Mouse (Mus musculus) myocyte (in vitro differentiated cells): ENCODE results near the gene Elovl7. TPM values are rescaled to one million over a fixed set of nuclear protein-coding genes. Genes with fewer than 3 reads are reported as not detected.

Source experiments
- H3K27me3 ChIP-seq: one replicate; pipeline ENCODE4 v1.6.1; 2011; ENCODE audit not compliant: control insufficient read depth, insufficient read depth, insufficient read length
- H3K36me3 ChIP-seq: one replicate; pipeline ENCODE4 v1.6.1; 2011; ENCODE audit not compliant: control insufficient read depth, insufficient read depth
- H3K4me2 ChIP-seq: one replicate; pipeline ENCODE4 v1.6.1; 2011; ENCODE audit warnings: low read depth, control low read depth
- H3K4me3 ChIP-seq: one replicate; pipeline ENCODE4 v1.5.1; 2011; ENCODE audit warnings: mild to moderate bottlenecking, control low read depth, moderate library complexity
- H3K79me2 ChIP-seq: one replicate; pipeline ENCODE4 v1.6.1; 2011; ENCODE audit not compliant: control insufficient read depth, insufficient read depth
- H3ac ChIP-seq: one replicate; pipeline ENCODE4 v1.6.1; 2011; ENCODE audit not compliant: control insufficient read depth, insufficient read length
- CEBPB ChIP-seq: IDR thresholded peaks from 2 replicates; pipeline ENCODE4 v1.6.1; 2011; ENCODE audit warnings: mild to moderate bottlenecking, moderate library complexity; ENCODE audit not compliant: poor library complexity, insufficient read depth, severe bottlenecking
- E2F4 ChIP-seq: IDR thresholded peaks from one replicate; pipeline ENCODE4 v1.6.1; 2011; ENCODE audit warnings: mild to moderate bottlenecking, control low read depth, moderate library complexity; ENCODE audit not compliant: insufficient read depth
- MAX ChIP-seq: IDR thresholded peaks from one replicate; pipeline ENCODE4 v1.6.1; 2011; ENCODE audit warnings: low read depth, mild to moderate bottlenecking, control low read depth
- MYOD1 ChIP-seq, 3 experiments: IDR thresholded peaks; one replicate each; pipeline ENCODE4 v1.6.1; 2011; ENCODE audit warnings: control low read depth in 2 of 3, low read depth in 2 of 3, mild to moderate bottlenecking in 2 of 3, moderate library complexity in 1 of 3; ENCODE audit not compliant: insufficient read length in 2 of 3, control insufficient read depth in 1 of 3
- MYOG ChIP-seq, 3 experiments: IDR thresholded peaks; one replicate each; pipeline ENCODE4 v1.6.1; 2011; ENCODE audit warnings: control low read depth in 2 of 3, low read depth in 2 of 3, mild to moderate bottlenecking in 2 of 3; ENCODE audit not compliant: insufficient read length in 2 of 3, control insufficient read depth in 1 of 3, insufficient read depth in 1 of 3
- POLR2A ChIP-seq: IDR thresholded peaks from one replicate; pipeline ENCODE4 v1.6.1; 2011; ENCODE audit warnings: low read depth, mild to moderate bottlenecking, control low read depth, moderate library complexity; ENCODE audit not compliant: insufficient read length
- POLR2AphosphoS2 ChIP-seq: IDR thresholded peaks from one replicate; pipeline ENCODE4 v1.6.1; 2011; ENCODE audit warnings: low read depth, control low read depth; ENCODE audit not compliant: insufficient read length
- REST ChIP-seq: IDR thresholded peaks from one replicate; pipeline ENCODE4 v1.6.1; 2011; ENCODE audit warnings: mild to moderate bottlenecking, control low read depth, moderate library complexity; ENCODE audit not compliant: insufficient read depth, insufficient read length
- SRF ChIP-seq: IDR thresholded peaks from one replicate; pipeline ENCODE4 v1.6.1; 2011; ENCODE audit warnings: low read depth; ENCODE audit not compliant: control insufficient read depth, insufficient read length
- TCF12 ChIP-seq: IDR thresholded peaks from one replicate; pipeline ENCODE4 v1.6.1; 2011; ENCODE audit warnings: mild to moderate bottlenecking, control low read depth; ENCODE audit not compliant: poor library complexity, insufficient read depth, severe bottlenecking
- TCF3 ChIP-seq: IDR thresholded peaks from one replicate; pipeline ENCODE4 v1.6.1; 2011; ENCODE audit warnings: low read depth, control low read depth; ENCODE audit not compliant: insufficient read length
- USF1 ChIP-seq: IDR thresholded peaks from one replicate; pipeline ENCODE4 v1.6.1; 2011; ENCODE audit warnings: low read depth, mild to moderate bottlenecking, control low read depth, moderate library complexity
- polyA plus RNA-seq: library from polyadenylated mRNA; unstranded; fragments of >200 nt; fragmentation: generic; extraction: Trizol; gene quantifications from one replicate; pipeline ENCODE4 v1.2.1, GENCODE M21; 2012; ENCODE audit warnings: missing spikeins

Gene Elovl7
- polyA plus RNA-seq, 1 experiment: 0.34 TPM

DNA sequence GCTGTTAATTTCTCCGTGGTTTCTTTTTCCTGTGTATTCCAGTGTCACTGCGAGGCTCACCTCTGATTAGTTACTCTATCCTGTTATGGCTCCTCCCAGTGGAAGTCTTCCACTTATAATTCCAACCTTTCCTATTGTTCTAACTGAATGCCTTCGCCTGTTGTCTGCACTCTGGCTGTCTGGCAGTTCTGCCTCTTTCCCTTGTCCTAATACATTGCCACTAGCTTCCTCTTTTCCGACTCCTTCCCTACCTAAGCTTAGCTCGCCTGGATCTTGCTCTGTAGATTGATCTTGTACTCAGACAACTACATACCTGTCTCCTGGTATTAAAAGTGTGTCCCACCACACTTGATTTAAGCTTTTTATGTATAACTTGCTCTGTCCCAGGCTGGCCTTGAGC, 33.4 kb upstream of the Elovl7 start:
- Histone ChIP-seq H3ac (no peak overlapping the region), H3K4me3 (no peak overlapping the region), H3K79me2 (no peaks in the 10 kb centered on the region), H3K27me3 (no peaks in the 10 kb centered on the region), H3K36me3 (peaks cover 21% of the 10 kb centered on the region), H3K4me2 (no peak overlapping the region)
- no peak for TF ChIP-seq SRF
- TF ChIP-seq REST: no peak
- no peak for TF ChIP-seq E2F4

- Histone ChIP-seq H3K36me3 (peaks cover 26% of the 10 kb centered on the region), H3K4me3 (no peak overlapping the region), H3K27me3 (no peaks in the 10 kb centered on the region), H3K79me2 (no peaks in the 10 kb centered on the region), H3ac (no peak overlapping the region), H3K4me2 (no peak overlapping the region)
- no peak for TF ChIP-seq USF1
- no peak for TF ChIP-seq CEBPB
- TF ChIP-seq POLR2AphosphoS2: no peak
- no peak for TF ChIP-seq POLR2A
- no peak for TF ChIP-seq MYOD1 (IDR thresholded peaks at IDR 0.05; ENCODE audit: control insufficient read depth in 1 of 3, insufficient read length in 2 of 3, low read depth in 2 of 3)
- TF ChIP-seq MYOG (IDR thresholded peaks at IDR 0.05; ENCODE audit: control insufficient read depth in 1 of 3, insufficient read depth in 1 of 3, insufficient read length in 2 of 3, low read depth in 2 of 3): no peak
- TF ChIP-seq TCF3: no peak
- no peak for TF ChIP-seq E2F4
- no peak for TF ChIP-seq REST
- TF ChIP-seq SRF: no peak
- TF ChIP-seq TCF12: no peak
- TF ChIP-seq MAX: no peak
Measured at GRCm38 (mm10) chr13:108184743-108185255, 29.4 kb upstream of the Elovl7 start.

DNA sequence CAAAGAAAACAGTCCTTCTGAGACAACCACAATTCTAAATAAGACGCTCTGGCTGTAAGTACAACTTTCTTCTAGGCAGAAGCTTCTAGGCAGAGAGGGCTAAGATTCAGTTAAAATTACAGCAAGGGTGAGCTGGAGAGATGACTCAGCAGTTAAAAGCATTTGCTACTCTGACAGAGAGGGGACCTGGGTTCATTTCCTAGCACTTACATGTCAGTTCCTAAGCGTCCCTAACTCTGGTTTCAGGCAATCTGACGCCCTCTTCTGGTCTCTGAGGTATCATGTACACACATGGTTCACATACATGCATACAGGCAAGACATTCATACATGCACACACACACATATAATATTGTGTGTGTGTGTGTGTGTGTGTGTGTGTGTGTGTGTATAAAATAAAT, 28.7 kb upstream of the Elovl7 start:
- Histone ChIP-seq H3ac (no peak overlapping the region), H3K27me3 (no peaks in the 10 kb centered on the region), H3K4me3 (no peak overlapping the region), H3K36me3 (peaks cover 26% of the 10 kb centered on the region), H3K79me2 (no peaks in the 10 kb centered on the region), H3K4me2 (no peak overlapping the region)
- no peak for TF ChIP-seq POLR2A
- no peak for TF ChIP-seq E2F4
- TF ChIP-seq TCF3: no peak
- no peak for TF ChIP-seq MAX
- TF ChIP-seq USF1: no peak
- TF ChIP-seq REST: no peak

DNA sequence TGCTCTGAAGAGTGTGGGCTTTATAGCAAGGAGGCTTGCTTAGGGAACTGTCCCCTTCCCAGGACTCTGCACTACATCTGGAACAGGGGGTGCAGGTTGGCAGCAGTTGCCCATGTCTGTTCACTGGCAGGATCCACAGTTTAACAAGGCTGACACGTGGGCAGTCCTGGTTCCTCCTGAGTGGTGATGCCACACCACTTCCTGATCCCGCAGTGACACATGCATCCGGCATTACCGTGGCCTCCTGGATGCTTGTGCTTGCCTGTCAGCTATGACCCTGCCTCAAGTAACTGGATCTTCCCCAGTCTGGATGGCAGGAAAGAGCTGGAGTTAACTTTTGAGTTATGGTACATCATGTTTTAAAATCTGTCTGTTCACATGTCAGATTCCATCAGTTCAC, 26.2 kb upstream of the Elovl7 start:
- peaks cover 10% of the 10 kb centered on the region for H3K36me3 ChIP-seq
- no peaks in the 10 kb centered on the region for H3K79me2 ChIP-seq
- H3K4me2 ChIP-seq: no peak overlapping the region
- no peak overlapping the region for H3K4me3 ChIP-seq
- TF ChIP-seq TCF3 (no peak), TCF12 (no peak), MAX (no peak), SRF (no peak), POLR2AphosphoS2 (no peak), MYOD1 (IDR thresholded peaks at IDR 0.05; ENCODE audit: control insufficient read depth in 1 of 3, insufficient read length in 2 of 3, low read depth in 2 of 3) (no peak), USF1 (no peak), POLR2A (no peak), REST (no peak), E2F4 (no peak), MYOG (IDR thresholded peaks at IDR 0.05; ENCODE audit: control insufficient read depth in 1 of 3, insufficient read depth in 1 of 3, insufficient read length in 2 of 3, low read depth in 2 of 3) (no peak), CEBPB (no peak)
- no peak overlapping the region for H3ac ChIP-seq
- no peaks in the 10 kb centered on the region for H3K27me3 ChIP-seq

DNA sequence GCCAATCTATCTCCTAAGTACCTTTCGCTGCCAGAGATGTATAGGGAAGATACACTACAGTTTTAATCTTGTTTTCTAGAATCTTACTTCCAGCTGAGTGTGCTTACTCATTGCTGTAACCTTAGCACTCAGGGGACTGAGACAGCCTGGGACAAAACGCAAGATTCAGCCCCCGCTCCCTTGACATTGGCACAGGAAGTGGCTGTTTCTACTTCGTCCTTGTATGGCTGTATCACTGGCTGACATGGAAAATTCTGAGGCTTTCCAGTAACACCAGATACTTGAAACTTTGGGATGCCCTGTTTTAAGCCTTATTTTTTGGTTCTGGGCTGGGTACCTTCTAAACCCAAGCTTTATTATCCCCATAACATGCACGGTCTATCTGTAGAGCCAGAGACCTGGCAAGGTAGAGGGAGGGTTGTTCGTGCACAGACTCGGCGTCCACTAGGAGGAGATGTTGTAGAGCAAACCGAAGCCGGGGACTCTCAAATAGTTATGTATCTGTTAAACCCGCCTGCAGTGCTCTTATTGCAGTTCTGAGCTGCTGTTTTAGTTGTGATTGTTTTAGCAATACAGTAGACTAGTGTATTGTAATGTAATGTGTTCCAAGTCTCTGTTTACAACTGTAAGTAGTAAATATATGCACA, 23.0 kb upstream of the Elovl7 start:
- Histone ChIP-seq H3ac (no peak overlapping the region), H3K4me3 (no peak overlapping the region), H3K4me2 (no peak overlapping the region), H3K36me3 (peaks cover 9% of the 10 kb centered on the region), H3K27me3 (no peaks in the 10 kb centered on the region), H3K79me2 (no peaks in the 10 kb centered on the region)
- TF ChIP-seq REST: no peak
- no peak for TF ChIP-seq MYOD1 (IDR thresholded peaks at IDR 0.05; ENCODE audit: control insufficient read depth in 1 of 3, insufficient read length in 2 of 3, low read depth in 2 of 3)
- no peak for TF ChIP-seq TCF3
- TF ChIP-seq TCF12: no peak
- TF ChIP-seq CEBPB: no peak
- no peak for TF ChIP-seq MAX
- TF ChIP-seq POLR2A: no peak
- TF ChIP-seq MYOG (IDR thresholded peaks at IDR 0.05; ENCODE audit: control insufficient read depth in 1 of 3, insufficient read depth in 1 of 3, insufficient read length in 2 of 3, low read depth in 2 of 3): no peak
- TF ChIP-seq SRF: no peak
- no peak for TF ChIP-seq POLR2AphosphoS2
- no peak for TF ChIP-seq E2F4
- TF ChIP-seq USF1: no peak
